Mouse (Mus musculus): Measurements from ENCODE around the gene 4931422A03Rik.

- TF ChIP-seq CTCF (IDR thresholded peaks at IDR 0.05; ENCODE audit: low read depth) (no peak), EP300 (optimal IDR thresholded peaks at IDR 0.05) (no peak)
Measured at GRCm38 (mm10) chr2:103941085-103941484, 87.1 kb downstream of the 4931422A03Rik start.
